ENCODE assay signal across 8 mouse cellular contexts in the genomic region with DNA sequence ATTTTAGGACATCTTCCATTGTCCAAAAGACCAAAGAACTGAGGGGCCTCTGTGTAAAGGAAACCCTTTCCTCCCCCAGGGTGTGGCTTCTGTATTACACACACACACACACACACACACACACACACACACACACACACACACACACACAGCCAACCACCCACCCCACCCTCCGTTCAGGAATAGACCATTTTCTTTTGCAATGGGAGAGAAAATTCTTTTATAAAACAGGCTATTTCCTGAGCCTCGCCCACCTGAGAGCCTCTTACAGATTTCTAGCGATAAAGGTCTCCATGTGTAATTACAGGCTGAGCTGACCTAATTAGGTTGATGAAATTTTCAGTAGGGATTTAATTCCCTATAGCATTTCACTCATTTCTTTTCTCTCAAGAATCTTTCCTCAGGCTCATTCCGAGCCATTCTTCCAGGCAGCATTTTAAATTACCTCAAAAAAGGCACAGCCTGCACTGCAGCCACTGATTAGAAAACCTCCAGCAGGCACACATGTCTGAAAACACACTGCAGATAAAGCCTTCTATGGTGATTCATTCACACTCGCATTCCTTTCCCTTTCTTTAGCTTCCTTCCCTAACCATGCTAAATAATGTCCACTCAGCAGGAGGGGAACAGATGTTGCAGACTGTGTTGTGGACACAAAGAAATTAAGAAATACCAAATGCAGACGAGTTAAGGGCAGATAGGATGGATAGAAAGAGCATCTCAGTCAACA.
DNase-seq lines count a peak whose midpoint lies in the region; ATAC-seq and TF ChIP-seq lines count a peak whose summit lies in the region.

No protein-coding gene starts in this region.

- no peaks in the 10 kb centered on the region for H3K9me3 ChIP-seq in embryonic facial prominence, embryonic 11.5 days (replicated peaks; ENCODE audit: control insufficient read depth, low read length)
- no peaks in the 10 kb centered on the region for H3K9me3 ChIP-seq in hindbrain, embryonic 15.5 days
- no peaks in the 10 kb centered on the region for H3K9me3 ChIP-seq in neural tube, embryonic 15.5 days (replicated peaks)

- H3K36me3 ChIP-seq in embryonic facial prominence, embryonic 11.5 days (replicated peaks; ENCODE audit: control insufficient read depth, insufficient read depth, low read depth, low read length), result no peaks in the 10 kb centered on the region
- H3K36me3 ChIP-seq in hindbrain, embryonic 15.5 days, result no peaks in the 10 kb centered on the region
- H3K36me3 ChIP-seq in neural tube, embryonic 15.5 days, result no peaks in the 10 kb centered on the region

- no peak overlapping the region for H3K4me2 ChIP-seq in embryonic facial prominence, embryonic 11.5 days (ENCODE audit: low read depth, low read length)
- 0 out of 2 replicates have a peak overlapping the region, but pooled peaks have one; percentile 3 for H3K4me2 ChIP-seq in hindbrain, embryonic 15.5 days
- no peak overlapping the region; the same call in 1 of the 2 replicates for H3K4me2 ChIP-seq in neural tube, embryonic 15.5 days

- TF ChIP-seq CTCF in left cerebral cortex, adult 2 months (IDR thresholded peaks at IDR 0.05), result no peak
- TF ChIP-seq CTCF in lung, adult 2 months (IDR thresholded peaks at IDR 0.05; ENCODE audit: insufficient read depth, low read length), result no peak

- peak; percentile 84 for ATAC-seq in embryonic facial prominence, embryonic 11.5 days (replicated peaks; ENCODE audit: insufficient number of reproducible peaks, low FRiP score, low TSS enrichment, low read depth)
- peak; percentile 80 for ATAC-seq in hindbrain, embryonic 15.5 days (ENCODE audit: low FRiP score, low read depth)
- peak; percentile 55; the same call in 1 of the 2 replicates for ATAC-seq in neural tube, embryonic 15.5 days (ENCODE audit: low FRiP score)
- ATAC-seq in megakaryocyte, adult 5-6 weeks (ENCODE audit: poor library complexity, severe bottlenecking), result no peak

- no peaks in the 10 kb centered on the region for H3K27me3 ChIP-seq in embryonic facial prominence, embryonic 11.5 days (ENCODE audit: control insufficient read depth, insufficient read depth, low read length)
- H3K27me3 ChIP-seq in hindbrain, embryonic 15.5 days, result no peaks in the 10 kb centered on the region
- no peaks in the 10 kb centered on the region for H3K27me3 ChIP-seq in neural tube, embryonic 15.5 days (replicated peaks)

- H3K4me1 ChIP-seq in embryonic facial prominence, embryonic 11.5 days (ENCODE audit: control insufficient read depth, insufficient read depth, low read length), result no peaks in the 10 kb centered on the region
- H3K4me1 ChIP-seq in hindbrain, embryonic 15.5 days (replicated peaks), result peaks cover 17% of the 10 kb centered on the region
- H3K4me1 ChIP-seq in neural tube, embryonic 15.5 days, result peaks cover 5% of the 10 kb centered on the region
- H3K4me1 ChIP-seq in lung, adult 2 months (ENCODE audit: control insufficient read depth, insufficient read depth, low read length), result no peaks in the 10 kb centered on the region

- intact Hi-C loops in left cerebral cortex, adult 2 months (cut with DNase I), result no loop called here
- intact Hi-C loops in left cerebral cortex, postnatal 4 days (cut with DNase I), result no loop called here

- no peak overlapping the region for H3K9ac ChIP-seq in embryonic facial prominence, embryonic 11.5 days (replicated peaks; ENCODE audit: low read length)
- H3K9ac ChIP-seq in hindbrain, embryonic 15.5 days, result no peak overlapping the region
- H3K9ac ChIP-seq in neural tube, embryonic 15.5 days (replicated peaks), result no peak overlapping the region

- 14% methylated on average over 6 of the region's 6 CpGs for WGBS in embryonic facial prominence, embryonic 11.5 days
- WGBS in hindbrain, embryonic 15.5 days, result 9% methylated on average over 6 of the region's 6 CpGs
- WGBS in neural tube, embryonic 15.5 days, result 7% methylated on average over 6 of the region's 6 CpGs
- 40% methylated on average over 6 of the region's 6 CpGs for WGBS in lung, adult 2 months

- H3K4me3 ChIP-seq in left cerebral cortex, adult 2 months, result no peak overlapping the region
- H3K4me3 ChIP-seq in embryonic facial prominence, embryonic 11.5 days (ENCODE audit: low read depth, low read length), result no peak overlapping the region
- H3K4me3 ChIP-seq in hindbrain, embryonic 15.5 days, result no peak overlapping the region
- no peak overlapping the region for H3K4me3 ChIP-seq in neural tube, embryonic 15.5 days (replicated peaks)
- H3K4me3 ChIP-seq in lung, adult 2 months (replicated peaks; ENCODE audit: extremely low read depth, low read depth, low read length), result no peak overlapping the region

- no peak for DNase-seq in left cerebral cortex, adult 2 months (ENCODE audit: extremely low spot score in 1 of 2, low spot score in 2 of 2)
- DNase-seq in left cerebral cortex, postnatal 4 days, result no peak
- peak; percentile 45 for DNase-seq in embryonic facial prominence, embryonic 11.5 days (ENCODE audit: low spot score)
- DNase-seq in adrenal gland, postnatal 10 days, result no peak
- no peak for DNase-seq in lung, adult 2 months

- peak overlapping the region; percentile 69 for H3K27ac ChIP-seq in left cerebral cortex, adult 2 months
- H3K27ac ChIP-seq in embryonic facial prominence, embryonic 11.5 days (replicated peaks; ENCODE audit: low read depth, low read length), result no peak overlapping the region
- peak overlapping the region; percentile 79 for H3K27ac ChIP-seq in hindbrain, embryonic 15.5 days (replicated peaks)
- H3K27ac ChIP-seq in neural tube, embryonic 15.5 days (replicated peaks), result peak overlapping the region; percentile 60

- TF ChIP-seq POLR2A in lung, adult 2 months (IDR thresholded peaks at IDR 0.05; ENCODE audit: borderline replicate concordance, extremely low read depth, low read depth, low read length), result no peak
